Mouse (Mus musculus) kidney, postnatal 14 days (tissue): ENCODE results near the gene Pdxk.

Source experiments
- DNase-seq: peaks from one replicate; pipeline ENCODE4 v3.0.0; 2022; ENCODE audit warnings: mixed read lengths

Gene Pdxk

DNA sequence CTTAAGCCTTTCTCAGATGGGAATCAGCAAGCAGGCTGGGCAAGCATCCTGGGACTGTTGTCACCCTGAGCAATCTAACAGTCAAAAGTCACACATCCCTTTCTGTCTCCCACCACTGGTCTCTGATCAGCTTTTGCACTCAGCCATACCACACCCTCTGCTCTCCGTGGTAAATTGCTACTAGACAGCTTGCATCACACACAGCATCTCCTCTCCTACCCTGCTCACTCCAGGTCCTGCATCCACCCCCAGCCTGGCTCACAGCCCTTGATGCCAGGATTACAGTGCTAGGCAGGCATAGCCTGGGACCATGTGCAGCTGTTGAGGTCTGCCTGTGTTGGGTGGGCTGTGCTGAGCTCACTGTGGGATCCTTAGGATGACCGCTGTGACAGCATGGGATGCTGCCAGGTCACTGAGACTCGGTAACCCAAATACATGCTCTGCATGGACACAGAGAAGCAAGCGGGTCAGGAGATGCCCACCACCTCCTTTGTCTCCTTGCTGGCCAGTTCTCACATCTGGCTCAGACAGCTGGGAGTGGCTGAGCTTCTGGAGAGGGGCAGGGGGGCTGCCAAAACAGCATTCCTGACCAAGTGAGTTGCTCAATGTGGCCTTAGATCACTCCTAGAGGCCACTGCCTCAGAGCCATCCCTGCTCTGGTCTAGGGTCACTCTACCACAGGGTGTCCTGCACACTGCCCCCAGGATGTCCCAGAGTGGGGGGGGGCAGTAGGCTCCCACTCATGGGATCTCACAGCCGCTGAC lies 6.2 kb downstream of the Pdxk start:
- no peak for DNase-seq

DNA sequence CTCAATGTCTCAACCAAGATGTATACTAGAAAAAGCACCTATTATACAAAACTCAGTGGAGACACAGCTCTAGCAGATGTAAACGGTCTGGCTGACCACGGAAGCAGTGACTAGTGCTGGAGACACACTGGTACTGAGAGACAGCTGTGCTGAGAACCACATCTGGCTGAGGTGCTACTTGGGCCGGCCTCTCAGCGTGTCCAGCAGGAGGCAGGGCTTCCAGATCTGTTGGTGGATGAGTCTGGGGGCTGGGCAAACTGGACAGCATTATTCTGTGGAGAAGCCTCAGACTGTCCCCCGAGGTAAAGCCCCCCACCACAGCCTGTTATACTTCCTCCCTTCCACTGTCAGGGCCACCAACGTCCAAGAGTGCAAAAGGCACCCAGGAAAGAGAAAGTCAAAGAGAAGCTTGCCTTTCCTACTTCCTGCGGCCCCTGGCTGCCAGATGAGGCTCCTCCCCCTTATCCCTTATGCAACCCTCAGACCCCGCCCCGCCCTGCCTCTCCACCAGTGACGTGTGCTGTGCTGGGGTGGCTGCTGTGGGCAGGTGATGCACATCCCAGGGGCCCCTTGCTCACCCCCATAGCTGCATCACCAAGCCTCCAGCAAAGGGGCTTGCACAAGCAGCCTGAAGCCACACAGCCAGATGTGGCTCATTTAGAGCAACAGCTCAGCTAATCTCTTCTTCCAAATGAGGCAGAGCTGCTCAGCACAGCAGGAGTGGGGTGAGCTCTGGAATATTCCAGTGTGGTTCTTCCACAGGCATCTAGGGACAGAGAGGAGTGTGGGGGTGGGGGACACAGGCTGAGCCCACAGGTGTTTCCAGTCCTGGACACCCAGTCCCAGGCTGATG lies 7.1 kb downstream of the Pdxk start:
- DNase-seq: peak; percentile 61

DNA sequence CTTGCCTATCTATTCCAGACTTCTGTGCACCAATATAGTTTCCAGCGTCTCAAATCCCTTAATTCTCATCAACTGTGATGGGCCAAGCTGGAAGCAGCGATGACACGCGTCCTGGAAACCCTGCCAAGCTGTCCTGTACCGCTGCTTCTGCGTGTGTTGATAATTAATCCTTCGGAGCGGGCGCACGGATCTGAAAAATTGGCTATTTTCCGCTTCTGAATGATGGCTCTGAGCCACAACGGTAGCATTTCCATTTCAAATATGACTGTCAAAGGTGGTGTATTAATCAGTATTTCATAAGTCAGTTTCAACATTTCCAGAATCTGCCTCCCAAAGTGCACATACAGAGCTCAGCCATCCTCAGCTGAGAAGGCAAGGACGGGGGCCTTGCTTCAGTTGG lies 8.1 kb downstream of the Pdxk start:
- DNase-seq: no peak

DNA sequence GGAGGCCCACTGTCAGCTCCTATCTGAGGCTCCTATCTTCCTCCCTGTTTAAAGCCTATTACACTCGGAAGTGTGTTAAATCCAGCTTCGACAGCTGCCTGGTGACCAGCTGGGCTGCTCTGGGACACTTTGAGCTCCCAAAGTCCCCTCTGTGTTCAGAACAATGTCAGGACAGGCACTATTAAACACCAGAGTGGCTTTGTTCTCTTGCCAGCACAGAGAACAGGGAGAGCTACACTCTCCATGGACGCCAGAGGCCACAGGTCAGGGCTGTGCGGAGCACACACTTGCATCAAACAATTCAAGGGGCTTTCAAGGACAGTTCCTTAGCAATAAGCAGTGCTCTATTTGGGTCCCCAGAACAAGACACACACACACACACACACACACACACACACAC lies 12.1 kb downstream of the Pdxk start:
- no peak for DNase-seq

DNA sequence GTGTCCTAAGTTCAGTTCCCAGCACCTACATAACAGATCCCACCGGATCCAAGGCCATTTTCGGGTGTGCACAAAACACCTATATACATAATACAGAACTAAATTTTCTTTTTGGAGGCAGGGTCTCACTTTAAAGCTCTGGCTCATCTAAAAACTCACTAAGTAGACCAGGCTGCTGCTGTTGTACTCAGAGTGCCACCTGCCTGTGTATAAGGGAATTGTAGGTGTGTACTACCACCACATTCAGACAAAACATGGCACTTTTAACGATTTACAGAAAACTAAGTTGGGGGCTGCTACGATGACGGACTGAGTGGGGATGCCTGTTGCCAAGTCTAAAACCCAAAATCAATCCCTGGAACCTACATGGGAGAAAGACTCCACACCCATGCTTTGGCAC lies 14.0 kb downstream of the Pdxk start:
- no peak for DNase-seq

DNA sequence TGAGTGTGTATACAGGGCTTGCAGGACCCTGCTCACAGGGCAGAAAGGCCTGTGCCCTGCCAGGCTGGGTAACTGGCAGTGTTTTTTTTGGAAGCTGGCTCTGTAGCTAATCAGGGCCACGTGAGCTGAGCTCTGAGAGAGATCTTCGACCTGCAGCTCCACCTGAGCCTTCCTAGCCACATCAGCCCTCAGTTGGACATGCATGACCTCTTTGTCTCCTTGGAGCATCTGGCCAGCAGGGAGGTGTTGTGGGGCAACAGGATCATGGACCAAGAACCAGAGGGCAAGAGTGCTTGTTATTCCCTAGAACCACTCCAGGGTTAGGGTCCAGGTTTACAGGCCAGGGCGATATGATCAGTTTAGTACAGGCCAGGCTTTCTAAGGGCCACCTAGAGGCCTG lies 17.4 kb downstream of the Pdxk start:
- DNase-seq: no peak

DNA sequence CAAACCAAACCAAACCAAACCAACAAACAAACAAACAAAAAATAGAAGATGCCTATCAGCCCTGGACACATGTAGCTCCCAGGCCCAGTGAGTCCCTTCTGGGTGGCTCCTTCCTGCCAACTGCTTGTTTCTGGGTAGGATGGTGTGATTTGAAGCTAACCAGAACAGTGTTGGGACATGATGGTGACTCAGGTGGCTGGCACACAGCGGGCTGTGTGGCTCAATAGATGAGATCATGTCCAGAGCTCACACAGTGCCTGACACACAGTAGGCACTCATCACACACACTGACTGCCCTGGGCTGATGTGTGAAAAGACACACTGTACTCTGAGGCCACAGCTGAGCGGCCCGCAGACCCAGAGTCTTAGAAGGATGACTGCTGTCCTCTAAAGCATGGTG lies 18.6 kb downstream of the Pdxk start:
- DNase-seq: no peak

DNA sequence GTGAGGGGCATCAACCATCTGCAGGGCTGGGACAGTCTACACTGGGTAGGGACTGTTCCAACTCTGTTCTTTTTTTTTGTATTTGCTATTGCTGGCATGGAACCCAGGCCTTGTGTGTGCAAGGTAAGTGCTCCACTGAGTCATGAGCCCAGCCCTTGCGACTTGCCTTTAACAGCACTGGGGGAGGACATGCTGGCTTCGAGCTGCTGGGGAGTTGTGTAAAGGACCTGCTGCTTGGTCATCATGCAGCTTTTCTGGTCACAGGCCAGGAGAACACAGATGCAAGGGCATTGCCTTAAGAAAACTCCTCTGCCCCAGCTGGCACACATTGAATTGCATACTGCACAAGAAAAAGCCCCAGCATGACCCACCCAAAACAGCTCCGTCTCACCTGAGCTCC lies 22.5 kb downstream of the Pdxk start:
- DNase-seq: no peak

DNA sequence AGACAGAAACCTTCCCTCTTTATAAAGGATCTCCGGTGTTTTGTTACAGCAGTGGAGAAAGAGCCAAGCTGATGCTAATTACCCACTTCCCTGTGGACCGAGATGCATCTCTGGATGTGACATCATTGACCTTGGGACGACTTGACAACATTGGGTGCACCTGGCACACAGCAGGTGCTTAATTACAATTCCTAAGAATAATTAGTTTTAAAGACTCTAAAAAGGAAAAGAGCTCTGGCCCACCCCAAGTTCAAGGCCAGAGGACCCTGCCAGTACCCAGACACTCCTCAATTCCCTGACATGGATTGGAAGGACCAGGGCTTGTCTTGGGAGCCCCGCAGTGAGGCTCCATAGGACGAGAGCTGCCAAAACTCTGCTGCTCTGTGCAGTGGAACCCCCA lies 23.2 kb downstream of the Pdxk start:
- no peak for DNase-seq

DNA sequence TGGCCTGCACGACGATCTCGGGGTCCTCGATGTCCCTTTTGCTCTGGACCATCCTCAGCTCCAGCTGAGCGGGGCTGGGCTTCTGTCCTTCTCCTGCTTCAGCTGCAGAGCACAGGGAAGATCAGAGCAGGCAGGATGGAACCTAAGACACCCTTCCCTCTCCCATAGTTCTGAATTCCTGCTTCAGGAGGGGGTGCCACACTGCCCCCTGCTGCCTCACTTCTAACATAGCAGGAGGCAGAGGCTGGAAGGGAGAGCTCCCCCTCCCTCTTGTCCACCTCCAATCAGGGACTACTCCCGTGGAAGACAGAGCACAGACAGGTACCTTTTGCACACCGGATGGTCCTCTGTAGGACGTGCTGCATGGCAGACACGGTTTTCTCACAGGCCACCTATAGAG lies 24.0 kb downstream of the Pdxk start:
- DNase-seq: no peak

DNA sequence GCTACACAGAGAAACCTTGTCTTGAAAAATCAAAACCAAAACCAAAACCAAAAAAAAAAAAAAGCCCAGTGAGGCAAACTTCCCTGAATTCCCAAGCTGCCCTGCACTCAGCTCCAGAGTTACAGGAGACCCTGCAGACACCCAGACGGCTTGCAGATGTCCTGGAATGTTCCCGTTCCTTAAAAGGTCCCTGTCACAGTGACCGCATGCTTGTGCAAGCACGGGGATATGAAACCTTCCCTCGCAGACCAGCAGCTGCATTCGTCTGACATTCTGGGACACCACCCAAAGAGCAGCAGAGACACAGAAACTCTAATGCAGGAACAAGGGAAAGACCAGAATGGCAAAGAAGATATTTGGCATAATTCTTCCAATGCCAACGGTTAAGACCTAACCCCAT lies 24.8 kb downstream of the Pdxk start:
- DNase-seq: no peak

DNA sequence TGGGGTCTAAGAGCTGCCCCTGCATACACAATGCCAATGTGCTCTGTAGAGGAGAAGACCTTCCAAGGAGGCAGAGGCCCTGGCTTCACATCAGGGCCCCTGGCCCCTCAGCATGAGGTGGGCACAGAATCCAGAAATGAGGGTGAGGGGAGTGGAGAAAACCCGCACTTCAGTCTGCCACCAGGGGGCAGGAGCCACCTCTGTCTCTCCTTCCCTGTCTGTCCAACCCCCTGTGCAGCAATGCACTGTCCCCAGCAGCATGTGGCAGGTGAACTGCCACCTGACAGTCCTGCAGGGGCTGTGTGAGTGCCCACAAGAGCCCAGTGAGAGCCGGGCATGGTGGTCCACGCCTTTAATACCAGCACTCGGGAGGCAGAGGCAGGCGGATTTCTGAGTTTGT lies 25.2 kb downstream of the Pdxk start:
- DNase-seq: no peak

DNA sequence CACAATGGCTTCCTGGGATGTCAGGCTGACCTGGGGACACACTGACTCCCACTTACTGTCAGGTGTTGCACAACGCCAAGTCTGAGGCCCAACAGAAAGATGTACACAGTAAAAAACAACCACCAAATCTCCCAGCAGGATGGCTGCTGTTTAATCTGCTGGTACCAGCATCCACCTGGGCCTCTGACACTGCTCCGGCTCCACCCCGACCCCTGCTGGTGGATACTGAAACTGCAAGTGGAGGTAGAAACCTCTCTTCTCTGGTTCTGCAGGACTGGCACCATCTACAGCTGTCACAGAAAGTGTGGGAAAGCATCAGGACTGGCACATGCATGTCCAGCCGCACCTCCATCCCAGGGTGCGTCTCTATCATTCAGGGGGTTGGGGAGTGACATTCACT lies 26.7 kb downstream of the Pdxk start:
- peak; percentile 75 for DNase-seq

DNA sequence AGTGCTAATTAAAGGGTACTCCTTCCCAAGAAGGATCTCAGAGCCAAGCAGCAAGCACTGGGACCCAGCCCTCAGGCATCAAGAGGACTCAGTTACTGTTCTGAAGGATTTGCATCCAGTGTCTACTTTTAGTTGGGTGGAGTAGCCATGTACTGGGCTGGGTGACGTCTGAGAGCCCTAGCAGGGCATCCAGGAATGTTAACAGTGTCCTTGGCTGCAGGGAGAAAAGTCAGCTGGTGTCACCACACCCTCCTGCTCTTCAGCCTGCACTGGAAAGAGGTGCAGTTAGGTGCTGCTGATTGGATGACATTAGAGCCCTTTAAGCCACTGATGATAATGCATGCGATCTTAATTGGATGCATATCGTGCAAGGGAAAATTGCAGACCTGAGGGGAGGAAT lies 31.9 kb downstream of the Pdxk start:
- no peak for DNase-seq

DNA sequence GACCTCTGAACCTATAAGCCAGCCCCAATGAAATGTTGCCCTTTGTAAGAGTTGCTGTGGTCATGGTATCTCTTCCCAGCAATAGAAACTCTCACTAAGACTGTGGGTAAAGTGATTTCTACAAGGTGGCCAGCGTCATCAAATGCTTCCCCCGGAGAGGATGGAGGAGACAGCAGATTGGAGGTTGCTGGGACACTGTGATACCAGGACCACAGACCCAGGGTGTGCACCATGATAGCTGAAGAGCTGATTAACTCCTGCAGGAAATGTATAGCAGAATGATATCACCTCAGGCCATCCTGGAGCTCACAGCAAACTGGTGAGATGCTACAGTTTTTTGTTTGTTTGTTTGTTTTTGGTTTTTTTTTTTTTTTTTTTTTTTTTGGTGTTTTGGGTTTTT lies 35.0 kb downstream of the Pdxk start:
- DNase-seq: no peak

DNA sequence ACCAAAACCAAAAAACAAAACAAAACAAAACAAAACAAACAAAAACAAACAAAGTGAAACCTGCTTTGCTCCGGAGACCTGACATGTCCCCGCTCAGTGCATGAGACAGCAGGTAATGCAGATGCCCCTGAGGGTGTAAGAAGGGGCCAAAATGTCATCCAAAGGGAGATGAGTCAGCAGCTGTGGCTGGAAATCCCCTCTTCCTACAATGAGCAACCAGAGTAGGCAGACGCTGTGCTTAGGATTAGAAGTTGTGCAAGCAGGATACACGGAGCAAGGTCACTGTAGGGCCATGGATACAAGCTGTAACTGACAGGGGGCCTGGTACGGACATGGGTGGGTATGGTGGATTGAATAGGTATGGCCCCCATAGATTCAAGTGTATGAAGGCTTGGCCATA lies 35.6 kb downstream of the Pdxk start:
- no peak for DNase-seq

DNA sequence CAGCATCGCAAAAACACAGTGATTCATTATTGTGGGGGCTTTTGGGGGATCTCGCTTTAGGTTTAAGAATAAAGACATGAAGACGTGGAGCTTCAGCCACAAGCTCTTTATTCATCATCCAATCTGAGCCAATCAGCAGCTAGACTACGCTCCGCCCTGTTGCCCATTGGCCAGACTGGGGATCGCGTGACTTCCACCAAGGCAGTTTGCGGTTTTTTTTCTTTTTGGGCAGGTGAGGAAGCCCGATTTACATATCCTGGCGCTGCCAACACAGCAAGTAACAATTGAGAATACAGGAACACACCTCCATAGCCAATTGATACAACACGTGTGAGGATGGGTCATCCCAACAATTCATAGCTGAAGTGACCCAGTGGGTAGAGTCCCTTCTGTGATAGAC lies 36.7 kb downstream of the Pdxk start:
- no peak for DNase-seq

DNA sequence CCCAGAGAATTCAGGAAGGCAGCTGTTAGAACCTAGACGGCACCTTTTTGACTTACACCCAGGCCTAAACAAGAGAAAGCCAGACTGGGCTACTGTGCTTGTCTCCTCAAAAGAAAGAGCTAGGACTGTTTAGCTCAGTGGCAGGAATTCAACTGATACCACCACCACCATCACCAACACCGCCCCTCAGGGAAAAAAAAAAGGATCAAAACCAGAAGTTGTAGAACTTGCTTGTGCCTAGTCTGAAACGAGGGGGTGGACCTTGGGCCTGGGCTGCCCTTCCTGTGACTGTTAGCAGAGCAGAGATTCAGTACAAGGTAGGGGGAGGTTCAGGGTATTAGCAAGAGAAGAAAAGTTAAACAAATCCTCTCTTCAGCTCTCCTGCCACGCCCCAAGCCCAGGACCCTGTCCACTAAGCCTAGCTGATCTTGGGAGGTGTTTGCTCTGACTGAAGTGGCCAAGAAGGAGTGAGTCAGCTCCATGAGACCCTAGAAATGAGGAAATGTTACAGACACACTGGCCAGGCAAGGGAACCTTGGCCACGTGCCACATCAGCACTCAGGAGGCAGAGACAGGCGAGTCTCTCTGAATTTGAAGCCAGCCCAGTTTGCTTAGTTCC lies 38.5 kb downstream of the Pdxk start:
- peak; percentile 27 for DNase-seq

DNA sequence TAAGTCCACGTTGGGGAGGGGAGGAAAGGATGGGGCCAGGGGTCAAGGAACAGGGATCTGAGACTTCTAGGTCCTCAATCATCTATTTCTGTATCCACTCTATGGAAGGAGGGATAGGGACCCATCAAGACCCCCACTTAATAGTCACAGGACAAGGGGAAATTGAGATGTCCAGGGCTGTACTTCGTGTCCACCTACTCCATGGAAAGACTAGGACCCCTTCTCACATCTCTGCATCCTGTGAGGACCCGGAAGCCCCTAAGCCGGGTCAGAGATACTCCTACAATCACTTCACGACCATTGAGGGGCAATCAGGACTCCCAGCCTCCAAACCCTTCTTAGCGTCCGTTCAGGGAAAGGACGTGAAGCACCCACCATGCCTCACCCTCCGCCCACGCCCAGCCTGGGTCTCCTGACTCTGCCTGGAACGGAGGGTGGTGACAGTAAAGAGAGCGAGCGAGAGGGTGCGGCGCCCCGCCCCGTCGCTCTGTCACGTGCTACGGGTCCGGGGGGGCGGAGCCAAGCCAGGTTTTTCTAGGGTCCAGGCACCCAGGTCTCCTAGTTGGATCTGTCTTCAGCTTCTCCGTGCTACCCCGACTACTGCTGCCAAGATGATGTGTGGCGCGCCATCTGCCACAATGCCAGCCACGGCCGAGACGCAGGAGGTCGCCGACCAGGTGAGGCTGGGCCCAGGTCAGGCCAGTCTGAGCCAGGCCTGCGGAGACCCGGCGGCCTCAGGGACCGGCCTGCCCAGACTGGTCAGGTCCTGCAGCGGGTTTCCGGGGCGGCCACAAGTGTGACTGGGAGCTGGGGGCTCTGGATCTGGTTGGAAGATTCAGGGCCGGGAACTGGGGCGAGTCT lies 39.4 kb downstream of the Pdxk start, which contains the start of gene Cstb:
Gene Cstb, plus strand, starts transcription at position 489 of the 861 bp plus-strand sequence.
- peak; percentile 90 for DNase-seq

DNA sequence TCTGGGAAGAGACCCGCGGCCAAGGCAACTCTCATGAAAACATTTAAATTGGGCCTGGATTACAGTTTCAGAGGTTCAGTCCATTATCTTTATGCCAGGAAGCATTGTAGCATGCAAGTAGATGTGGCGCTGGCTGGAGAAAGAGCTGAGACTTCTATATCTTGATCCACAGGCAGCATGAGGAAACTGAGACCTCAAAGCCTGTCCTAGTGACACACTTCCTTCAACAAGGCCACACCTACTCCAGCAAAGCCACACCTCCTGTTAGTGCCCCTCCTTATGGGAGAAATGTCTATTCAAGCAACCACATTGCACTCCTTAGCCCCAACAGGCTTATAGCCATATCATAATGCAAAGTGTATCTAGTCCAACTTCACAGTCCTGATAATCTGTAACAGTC lies 42.2 kb downstream of the Pdxk start:
- DNase-seq: no peak

DNA sequence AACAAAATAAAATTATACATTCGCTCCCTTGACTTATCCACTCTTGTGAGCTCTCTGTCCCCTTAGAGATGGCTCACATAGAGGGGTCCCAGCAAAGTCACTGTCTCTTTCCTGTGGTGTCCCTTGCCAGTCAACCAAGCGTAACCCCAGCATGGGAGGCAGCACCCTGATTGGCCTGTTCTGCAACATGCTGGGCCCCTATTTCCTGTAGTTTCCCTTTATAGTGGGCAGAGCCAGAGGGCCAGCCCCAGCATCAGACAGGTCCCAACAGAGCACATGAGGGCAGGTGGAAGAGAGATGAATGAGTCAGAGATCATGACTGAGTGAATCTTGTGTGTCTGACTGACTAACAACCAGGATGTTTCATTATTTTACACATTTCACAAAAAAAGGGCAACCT lies 43.8 kb downstream of the Pdxk start:
- DNase-seq: no peak

DNA sequence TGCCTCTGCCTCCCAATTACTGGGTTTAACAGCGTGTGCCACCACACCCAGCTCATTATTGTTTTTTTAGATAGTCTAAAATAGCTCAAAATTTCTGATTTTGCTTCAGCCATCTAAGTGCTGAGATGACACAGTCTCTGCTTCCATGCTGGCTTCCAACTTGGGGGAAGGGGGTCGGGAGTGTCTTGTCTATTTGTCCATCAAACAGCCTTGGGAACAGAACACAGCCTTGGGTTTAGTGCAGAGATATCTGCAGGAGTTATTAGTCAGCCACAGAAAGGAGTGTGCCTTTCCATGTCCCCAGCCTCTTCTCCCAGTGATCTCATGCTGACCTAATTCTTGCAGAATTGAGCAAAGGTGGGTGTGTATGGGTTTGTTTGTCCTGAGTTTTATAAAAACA lies 46.0 kb downstream of the Pdxk start:
- DNase-seq: no peak

DNA sequence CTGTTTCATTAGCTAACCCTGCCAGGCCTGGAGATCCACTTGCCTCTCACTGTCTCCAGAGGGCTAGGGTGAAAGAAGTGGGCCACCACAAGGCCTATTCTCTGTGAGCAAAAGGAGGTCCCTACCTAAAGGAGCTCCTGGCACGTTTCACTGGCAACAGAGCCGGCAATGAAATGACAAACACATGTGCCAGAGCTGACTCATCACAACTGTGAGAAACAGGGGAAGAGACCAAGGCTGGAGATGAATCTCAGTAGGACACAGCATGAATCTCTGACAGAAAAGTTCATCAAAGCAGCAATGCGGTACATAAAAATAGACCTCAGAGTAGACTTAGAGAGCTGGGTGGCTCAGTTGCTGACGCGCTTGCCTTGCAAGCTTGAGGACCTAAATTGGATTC lies 46.9 kb downstream of the Pdxk start:
- DNase-seq: no peak
